Mouse (Mus musculus) heart, embryonic 11.5 days (tissue): ENCODE data around the gene Lrrc4. TPM values are rescaled to one million over a fixed set of nuclear protein-coding genes. Genes with fewer than 3 reads are reported as not detected.

ENCODE experiments used
- ATAC-seq: fragments of 200-750 bp; cut with Nextera tagmentation; replicated peaks from 2 replicates; pipeline ENCODE4 v1.8.0; 2017; ENCODE audit warnings: moderate library complexity; ENCODE audit not compliant: insufficient number of reproducible peaks, low FRiP score, low TSS enrichment
- H3K27ac ChIP-seq: fragments of 300-500 bp; sonication (generic); 2 replicates; pipeline ENCODE4 v1.5.1; 2014; ENCODE audit warnings: mild to moderate bottlenecking, low read depth, low read length
- H3K27me3 ChIP-seq: fragments of 300-500 bp; sonication (generic); 2 replicates; pipeline ENCODE4 v1.6.1; 2014; ENCODE audit warnings: mild to moderate bottlenecking, low read length, mixed read lengths; ENCODE audit not compliant: control insufficient read depth, insufficient read depth
- H3K36me3 ChIP-seq: fragments of 300-500 bp; sonication (generic); 2 replicates; pipeline ENCODE4 v1.6.1; 2014; ENCODE audit warnings: mild to moderate bottlenecking, low read length, moderate library complexity, mixed read lengths; ENCODE audit not compliant: control insufficient read depth, insufficient read depth
- H3K4me1 ChIP-seq: fragments of 300-500 bp; sonication (generic); 2 replicates; pipeline ENCODE4 v1.6.1; 2014; ENCODE audit warnings: low read length; ENCODE audit not compliant: control insufficient read depth, insufficient read depth
- H3K4me2 ChIP-seq: fragments of 300-500 bp; sonication (generic); 2 replicates; pipeline ENCODE4 v1.6.1; 2014; ENCODE audit warnings: mild to moderate bottlenecking, moderate library complexity
- H3K4me3 ChIP-seq: fragments of 300-500 bp; sonication (generic); 2 replicates; pipeline ENCODE4 v1.5.1; 2014; ENCODE audit warnings: low read depth, low read length
- H3K9ac ChIP-seq: fragments of 300-500 bp; sonication (generic); 2 replicates; pipeline ENCODE4 v1.6.1; 2014; ENCODE audit warnings: mild to moderate bottlenecking, low read depth, low read length, moderate library complexity
- H3K9me3 ChIP-seq: fragments of 300-500 bp; sonication (generic); replicated peaks from 2 replicates; pipeline ENCODE4 v1.6.1; 2016; ENCODE audit warnings: low read length; ENCODE audit not compliant: control insufficient read depth
- WGBS: fragments of 180-500 bp; shearing (Covaris S2); extraction: QIAGEN DNeasy Blood & Tissue Kit; methylation state at CpG from one replicate; pipeline ENCODE4 v1.1.7; 2014; ENCODE audit not compliant: insufficient replicate concordance; 5-methylcytosine and 5-hydroxymethylcytosine counted together
- polyA plus RNA-seq: library from polyadenylated mRNA; unstranded; fragments of >200 nt; fragmentation: Nextera tagmentation; extraction: Ambion mirVana; gene quantifications from 2 replicates; pipeline ENCODE4 v1.2.1, GENCODE M21; 2014

The Lrrc4 gene
- polyA plus RNA-seq: 1.1 TPM in 2 replicates

DNA sequence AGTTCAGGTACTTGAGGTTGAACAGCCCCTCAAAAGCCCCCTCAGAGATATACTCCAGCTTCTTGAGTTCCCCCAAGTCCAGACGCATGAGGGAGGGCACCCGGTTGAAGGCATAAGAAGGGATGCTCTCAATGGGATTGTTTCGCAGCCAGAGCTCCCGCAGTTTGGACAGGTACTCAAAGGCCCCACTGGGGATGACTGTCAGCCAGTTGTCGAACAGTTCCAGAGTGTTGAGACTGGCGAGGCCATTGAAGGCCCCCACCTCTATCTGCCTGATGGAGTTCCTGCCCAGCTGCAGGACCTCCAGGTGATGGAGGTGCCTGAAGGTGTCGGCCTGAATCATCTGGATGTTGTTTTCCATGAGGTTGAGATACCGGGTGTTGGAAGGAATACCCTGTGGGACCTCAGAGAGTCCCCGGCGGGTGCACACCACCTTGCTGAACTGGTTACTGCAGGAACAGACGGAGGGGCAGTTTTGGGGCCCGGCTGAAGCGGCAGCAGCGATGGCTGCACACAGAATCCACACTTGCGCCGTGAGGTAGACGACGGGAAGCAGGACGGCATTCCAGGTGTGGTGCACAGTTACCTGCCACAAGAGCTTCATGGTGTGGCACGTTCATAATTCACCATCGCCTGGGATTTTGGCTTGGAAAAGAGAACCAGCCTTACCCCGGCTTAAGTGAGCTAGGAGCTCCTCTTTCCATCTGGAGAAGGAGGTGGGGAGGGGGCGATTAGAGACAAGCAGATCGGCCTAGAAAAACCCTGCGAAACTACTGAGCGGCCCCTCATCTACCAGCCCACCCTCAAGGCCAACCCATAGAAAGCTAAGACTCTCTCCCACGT lies at the start of gene Lrrc4:
Lrrc4 (minus strand) TSS at position 737 of the 843 bp plus-strand sequence.
- Histone ChIP-seq H3K27ac (no peak within 1 kb of the TSS), H3K36me3 (no peaks in the 10 kb centered on the region), H3K4me3 (peak within 1 kb of the TSS; percentile 70), H3K4me1 (peaks cover 10% of the 10 kb centered on the region; the same call in 1 of the 2 replicates), H3K27me3 (peaks cover 16% of the 10 kb centered on the region), H3K4me2 (peak within 1 kb of the TSS; percentile 100), H3K9me3 (no peaks in the 10 kb centered on the region), H3K9ac (peak within 1 kb of the TSS; percentile 75)
- no peak for ATAC-seq
- WGBS: 27% methylated on average over 27 of the region's 27 CpGs

DNA sequence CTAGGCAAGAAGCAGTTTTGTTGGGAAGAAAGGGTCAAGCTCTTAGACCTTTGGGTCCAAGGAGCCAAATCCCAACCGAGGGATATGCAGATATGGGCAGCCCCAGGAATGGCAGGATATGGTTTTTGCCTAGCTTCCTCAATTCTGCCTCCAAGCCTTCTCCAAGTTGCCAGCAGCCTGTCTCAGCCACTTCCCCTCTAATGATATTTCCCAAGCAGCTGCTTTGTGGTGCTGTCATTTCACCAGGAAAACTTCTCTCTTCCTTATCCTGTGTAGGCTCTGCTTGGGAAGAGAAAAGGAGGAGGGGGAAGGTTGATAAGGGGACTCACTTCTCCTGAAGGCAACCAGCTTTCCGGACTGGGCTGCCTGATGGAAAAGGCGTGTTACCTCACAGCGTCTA lies 49.4 kb upstream of the Lrrc4 start:
- Histone ChIP-seq H3K4me2 (no peak overlapping the region), H3K9me3 (no peaks in the 10 kb centered on the region), H3K4me3 (no peak overlapping the region), H3K27ac (peak overlapping the region; percentile 52; the same call in 1 of the 2 replicates), H3K4me1 (peaks cover 33% of the 10 kb centered on the region), H3K27me3 (0 out of 2 replicates have a peak, but pooled peaks cover 5% of the 10 kb centered on the region), H3K9ac (no peak overlapping the region), H3K36me3 (peaks cover 11% of the 10 kb centered on the region)
- 58% methylated on average over 4 of the region's 4 CpGs for WGBS
- no peak for ATAC-seq

- H3K4me2 ChIP-seq: no peak overlapping the region
- WGBS: 36% methylated on average over 8 of the region's 8 CpGs
- H3K4me1 ChIP-seq: peaks cover 33% of the 10 kb centered on the region
- no peaks in the 10 kb centered on the region for H3K9me3 ChIP-seq
- no peak overlapping the region for H3K4me3 ChIP-seq
- peaks cover 6% of the 10 kb centered on the region for H3K36me3 ChIP-seq
- no peak overlapping the region for H3K9ac ChIP-seq
- no peak overlapping the region for H3K27ac ChIP-seq
- ATAC-seq: no peak
- H3K27me3 ChIP-seq: 0 out of 2 replicates have a peak, but pooled peaks cover 8% of the 10 kb centered on the region
These were observed 47.8 kb upstream of the Lrrc4 start for GRCm38 (mm10) chr6:28879315-28879714.

DNA sequence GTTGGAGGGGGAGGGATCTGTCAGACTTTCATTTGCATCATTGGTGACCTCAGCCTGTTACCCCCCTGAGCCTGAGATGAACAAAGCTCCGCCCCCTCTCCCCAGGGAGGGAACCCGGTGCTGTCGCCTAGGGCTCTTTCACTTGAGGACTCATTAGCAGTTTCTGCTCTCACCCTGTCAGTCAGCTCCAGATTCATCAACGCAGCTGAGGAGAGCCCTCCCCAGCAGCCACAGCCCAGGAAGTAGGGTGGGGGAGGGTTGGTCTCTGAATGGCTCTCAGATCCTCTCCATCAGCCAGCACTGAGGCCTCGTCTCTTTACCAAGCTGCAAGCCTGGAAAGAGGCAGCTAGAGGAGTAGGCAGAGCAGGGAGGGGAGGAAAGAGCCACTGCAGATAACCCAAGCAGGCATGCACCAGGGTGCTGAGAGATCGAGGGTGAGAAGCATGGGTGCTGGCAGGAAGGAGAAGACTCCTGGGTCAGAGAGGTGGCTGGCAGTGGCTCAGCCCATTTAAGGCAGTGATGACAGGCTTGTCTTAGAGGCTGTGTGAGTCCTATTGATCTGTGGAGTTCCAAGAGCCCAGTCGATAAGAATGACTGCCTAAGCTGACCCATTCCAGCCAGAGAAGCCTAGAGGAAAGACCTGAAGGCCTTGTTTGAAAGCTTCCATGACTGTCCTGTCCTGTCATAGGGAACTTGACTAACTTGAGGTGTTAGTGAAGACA lies 46.6 kb upstream of the Lrrc4 start:
- Histone ChIP-seq H3K4me3 (no peak overlapping the region), H3K4me2 (no peak overlapping the region), H3K27me3 (0 out of 2 replicates have a peak, but pooled peaks cover 8% of the 10 kb centered on the region), H3K36me3 (0 out of 2 replicates have a peak, but pooled peaks cover 2% of the 10 kb centered on the region), H3K9me3 (no peaks in the 10 kb centered on the region), H3K27ac (no peak overlapping the region), H3K4me1 (peaks cover 33% of the 10 kb centered on the region), H3K9ac (no peak overlapping the region)
- ATAC-seq: peak; percentile 50
- WGBS: 13% methylated on average over 7 of the region's 7 CpGs

DNA sequence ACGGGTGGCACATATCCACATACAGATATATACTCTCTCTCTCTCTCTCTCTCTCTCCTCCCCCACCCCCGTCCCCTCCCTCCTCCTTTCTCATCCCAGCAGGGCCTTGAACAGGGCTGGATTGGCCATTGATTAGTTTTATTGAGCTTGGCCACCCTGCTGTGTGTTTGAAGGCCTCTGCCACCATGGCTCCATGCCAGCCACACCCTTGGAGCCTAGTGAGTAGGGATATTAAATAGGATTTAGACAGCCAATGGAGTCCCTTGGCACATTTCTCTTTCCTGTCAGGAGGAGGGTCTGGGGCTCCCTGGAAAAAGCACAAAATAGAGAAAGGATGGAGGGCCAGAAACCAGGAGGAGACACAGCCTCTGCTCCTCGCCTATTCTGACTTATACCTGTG lies 44.9 kb upstream of the Lrrc4 start:
- no peak overlapping the region for H3K4me2 ChIP-seq
- H3K36me3 ChIP-seq: no peaks in the 10 kb centered on the region
- H3K9me3 ChIP-seq: no peaks in the 10 kb centered on the region
- H3K27me3 ChIP-seq: 0 out of 2 replicates have a peak, but pooled peaks cover 8% of the 10 kb centered on the region
- WGBS: 78% methylated on average over 3 of the region's 3 CpGs
- ATAC-seq: no peak
- H3K9ac ChIP-seq: no peak overlapping the region
- H3K27ac ChIP-seq: no peak overlapping the region
- peaks cover 33% of the 10 kb centered on the region for H3K4me1 ChIP-seq
- no peak overlapping the region for H3K4me3 ChIP-seq

DNA sequence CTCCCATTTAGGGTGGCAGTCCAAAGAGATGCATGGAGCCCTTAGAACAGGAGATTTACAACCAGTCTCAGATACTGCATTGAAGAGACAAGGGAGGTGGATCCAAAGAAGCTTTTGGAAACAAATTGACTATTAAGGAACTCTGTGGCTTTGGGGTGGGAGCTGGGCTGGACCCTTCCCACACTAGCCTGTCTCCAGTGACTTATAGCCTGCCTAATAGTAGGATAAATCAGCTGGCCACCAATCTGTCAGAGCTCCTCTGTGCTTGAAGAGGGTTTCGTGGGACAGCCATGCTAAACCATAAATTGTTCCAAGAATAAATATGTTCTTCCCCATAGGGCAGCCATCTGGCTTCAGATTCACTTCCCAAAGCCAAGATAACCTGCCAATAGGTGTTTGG lies 43.8 kb upstream of the Lrrc4 start:
- 86% methylated on average over 1 of the region's 1 CpGs for WGBS
- Histone ChIP-seq H3K36me3 (no peaks in the 10 kb centered on the region), H3K9me3 (no peaks in the 10 kb centered on the region), H3K27ac (no peak overlapping the region), H3K4me2 (no peak overlapping the region), H3K4me3 (no peak overlapping the region), H3K9ac (no peak overlapping the region), H3K27me3 (0 out of 2 replicates have a peak, but pooled peaks cover 8% of the 10 kb centered on the region), H3K4me1 (peaks cover 26% of the 10 kb centered on the region)
- ATAC-seq: no peak

DNA sequence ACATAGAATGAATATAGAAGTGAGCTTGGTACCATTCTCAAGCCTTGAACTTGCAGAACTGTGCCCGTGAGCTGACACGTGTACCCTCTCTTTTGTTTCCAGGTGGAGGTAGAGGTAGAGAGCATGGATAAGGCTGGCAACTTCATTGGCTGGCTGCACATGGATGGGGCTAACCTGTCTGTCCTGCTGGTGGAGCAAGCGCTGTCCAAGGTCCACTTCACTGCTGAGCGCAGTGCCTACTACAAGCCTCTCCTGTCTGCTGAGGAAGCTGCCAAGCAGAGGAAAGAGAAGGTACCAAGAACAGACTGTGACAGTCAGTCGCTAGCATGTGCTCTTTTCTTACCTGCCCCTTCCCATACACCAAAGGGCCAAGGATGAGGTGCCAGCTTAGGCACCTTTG lies 43.2 kb upstream of the Lrrc4 start:
- Histone ChIP-seq H3K9me3 (no peaks in the 10 kb centered on the region), H3K4me2 (no peak overlapping the region), H3K4me3 (no peak overlapping the region), H3K9ac (no peak overlapping the region), H3K36me3 (no peaks in the 10 kb centered on the region), H3K27ac (no peak overlapping the region), H3K27me3 (0 out of 2 replicates have a peak, but pooled peaks cover 8% of the 10 kb centered on the region), H3K4me1 (peaks cover 21% of the 10 kb centered on the region)
- no peak for ATAC-seq
- WGBS: 87% methylated on average over 5 of the region's 5 CpGs

DNA sequence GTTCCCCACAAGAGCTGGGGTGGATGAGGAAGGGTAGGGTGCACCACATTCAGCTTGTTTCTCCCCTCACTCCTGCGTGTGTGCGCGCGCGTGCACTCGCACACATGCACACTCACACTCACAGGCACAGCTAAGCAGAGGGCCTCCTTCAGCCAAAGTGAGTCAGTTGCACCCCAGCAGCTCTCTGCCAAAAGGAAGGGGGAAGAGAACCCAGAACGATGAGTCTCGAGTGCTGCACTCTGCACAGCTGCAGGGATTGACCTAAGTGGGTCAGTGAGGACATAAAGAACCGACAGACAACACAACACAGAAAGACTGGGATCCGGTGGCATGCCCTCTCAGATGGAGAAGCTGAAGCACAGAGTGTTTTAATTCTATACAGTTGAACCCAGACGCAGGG lies 42.5 kb upstream of the Lrrc4 start:
- WGBS: 89% methylated on average over 11 of the region's 11 CpGs
- H3K4me3 ChIP-seq: no peak overlapping the region
- no peak overlapping the region for H3K4me2 ChIP-seq
- no peak overlapping the region for H3K27ac ChIP-seq
- 0 out of 2 replicates have a peak, but pooled peaks cover 8% of the 10 kb centered on the region for H3K27me3 ChIP-seq
- no peaks in the 10 kb centered on the region for H3K36me3 ChIP-seq
- no peaks in the 10 kb centered on the region for H3K9me3 ChIP-seq
- H3K9ac ChIP-seq: no peak overlapping the region
- no peak for ATAC-seq
- peaks cover 15% of the 10 kb centered on the region for H3K4me1 ChIP-seq
